ENCODE assay signal across 12 mouse cellular contexts in the genomic region with DNA sequence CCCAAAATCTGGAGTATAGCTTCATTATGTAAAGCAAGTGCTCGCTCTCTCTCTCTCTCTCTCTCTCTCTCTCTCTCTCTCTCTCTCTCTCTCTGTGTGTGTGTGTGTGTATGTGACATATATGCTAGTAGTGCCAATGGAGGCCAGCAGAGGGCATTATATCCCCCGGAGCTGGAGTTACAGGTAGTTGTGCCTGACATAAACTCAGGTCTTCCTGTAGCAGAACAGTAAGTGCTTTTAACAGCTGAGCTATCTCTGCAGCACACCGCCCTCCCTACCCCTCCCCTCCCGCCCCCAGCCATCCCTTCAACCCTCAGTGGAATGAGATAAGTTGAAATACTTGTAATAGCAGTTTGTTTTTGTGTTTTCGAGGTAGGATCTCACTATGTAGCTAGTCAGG. TPM values are rescaled to one million over a fixed set of nuclear protein-coding genes. Genes with fewer than 3 reads are reported as not detected.
A peak's percentile ranks its signal among the peaks of the same experiment; 100 is the strongest.
DNase-seq lines count a peak whose midpoint lies in the region; ATAC-seq lines count a peak whose summit lies in the region.
"Had no signal": no experiment of that assay in that cellular context is flagged by ENCODE, and none has a peak within 500 bp of the region (broad histone marks: within the 10 kb centered on the region; RNA-seq: fewer than 3 reads in every experiment).

No protein-coding gene starts in this region.

- H3K9me3 ChIP-seq in midbrain, embryonic 11.5 days (ENCODE audit: control insufficient read depth, low read length) = no peaks in the 10 kb centered on the region
- H3K9me3 ChIP-seq in midbrain, embryonic 14.5 days (ENCODE audit: control insufficient read depth, low read length) = no peaks in the 10 kb centered on the region
- H3K9me3 ChIP-seq in limb, embryonic 15.5 days = no peaks in the 10 kb centered on the region

- no peak for ATAC-seq in midbrain, embryonic 11.5 days (ENCODE audit: low FRiP score)
- ATAC-seq in midbrain, embryonic 14.5 days (ENCODE audit: low FRiP score, low TSS enrichment) = no peak
- no peak for ATAC-seq in limb, embryonic 15.5 days (ENCODE audit: insufficient number of reproducible peaks, low FRiP score, low TSS enrichment, low read depth)

- DNase-seq in midbrain, embryonic 11.5 days (ENCODE audit: low spot score, missing footprints) = peak; percentile 65
- no peak for DNase-seq in midbrain, embryonic 14.5 days
- DNase-seq in ZHBTc4 (ENCODE audit: low read depth, low spot score) = peak; percentile 79
- no peak for DNase-seq in thymus, adult 18-20 months
- no peak for DNase-seq in heart, adult 9 months (ENCODE audit: low spot score in 2 of 2)
- no peak for DNase-seq in layer of hippocampus, adult 9-11 months
- DNase-seq: adrenal gland, postnatal 10 days; gastrocnemius, postnatal 25 days; lung, postnatal 10 days; right cerebral cortex, postnatal 14 days; thymus, postnatal 4 days had no signal

- 90% methylated on average over 5 of the region's 5 CpGs for WGBS in midbrain, embryonic 11.5 days
- WGBS in midbrain, embryonic 14.5 days = 87% methylated on average over 5 of the region's 5 CpGs
- WGBS in limb, embryonic 15.5 days = 88% methylated on average over 5 of the region's 5 CpGs

- H3K9ac ChIP-seq in midbrain, embryonic 11.5 days (ENCODE audit: low read length) = no peak overlapping the region
- H3K9ac ChIP-seq in midbrain, embryonic 14.5 days (replicated peaks; ENCODE audit: low read length) = no peak overlapping the region
- no peak overlapping the region for H3K9ac ChIP-seq in limb, embryonic 15.5 days

- H3K4me1 ChIP-seq in midbrain, embryonic 11.5 days (ENCODE audit: control insufficient read depth, insufficient read depth, low read length) = no peaks in the 10 kb centered on the region; the same call in 1 of the 2 replicates
- H3K4me1 ChIP-seq in midbrain, embryonic 14.5 days (ENCODE audit: control insufficient read depth, insufficient read depth, low read length) = no peaks in the 10 kb centered on the region
- H3K4me1 ChIP-seq in limb, embryonic 15.5 days = peaks cover 23% of the 10 kb centered on the region; the same call in 1 of the 2 replicates

- no peak overlapping the region for H3K4me3 ChIP-seq in midbrain, embryonic 11.5 days (ENCODE audit: low read depth, low read length)
- no peak overlapping the region for H3K4me3 ChIP-seq in midbrain, embryonic 14.5 days (replicated peaks; ENCODE audit: low read depth, low read length)
- H3K4me3 ChIP-seq in limb, embryonic 15.5 days = no peak overlapping the region

- no peak overlapping the region for H3K27ac ChIP-seq in midbrain, embryonic 11.5 days (ENCODE audit: low read depth, low read length)
- no peak overlapping the region for H3K27ac ChIP-seq in midbrain, embryonic 14.5 days (replicated peaks; ENCODE audit: low read depth, low read length)
- peak overlapping the region; percentile 22; the same call in 1 of the 2 replicates for H3K27ac ChIP-seq in limb, embryonic 15.5 days

- no peaks in the 10 kb centered on the region for H3K27me3 ChIP-seq in midbrain, embryonic 11.5 days (ENCODE audit: control insufficient read depth, insufficient read depth, low read length)
- no peaks in the 10 kb centered on the region for H3K27me3 ChIP-seq in midbrain, embryonic 14.5 days (ENCODE audit: control insufficient read depth, insufficient read depth, low read length)
- H3K27me3 ChIP-seq in limb, embryonic 15.5 days = no peaks in the 10 kb centered on the region

- H3K4me2 ChIP-seq in midbrain, embryonic 11.5 days = no peak overlapping the region
- H3K4me2 ChIP-seq in midbrain, embryonic 14.5 days (ENCODE audit: low read length) = no peak overlapping the region
- H3K4me2 ChIP-seq in limb, embryonic 15.5 days = no peak overlapping the region

- H3K36me3 ChIP-seq in midbrain, embryonic 11.5 days (ENCODE audit: control insufficient read depth, insufficient read depth, low read length) = peaks cover 2% of the 10 kb centered on the region
- peaks cover 59% of the 10 kb centered on the region for H3K36me3 ChIP-seq in midbrain, embryonic 14.5 days (ENCODE audit: control insufficient read depth, insufficient read depth, low read length)
- peaks cover 21% of the 10 kb centered on the region for H3K36me3 ChIP-seq in limb, embryonic 15.5 days

RNA-seq across cellular contexts. Expression of gene Wwp2, which starts 30.5 kb away (rescaled TPM):
- 53.1 and 56.4 TPM in 2 replicates for polyA plus RNA-seq in midbrain, embryonic 11.5 days (2014; fragmentation: Nextera tagmentation; extraction: Ambion mirVana)
- 38.3 and 50.5 TPM in 2 replicates for polyA plus RNA-seq in midbrain, embryonic 14.5 days (2014; fragmentation: Nextera tagmentation; extraction: Ambion mirVana)
- polyA plus RNA-seq in limb, embryonic 15.5 days (2015; fragmentation: Nextera tagmentation; extraction: Ambion mirVana) = 114 and 119 TPM in 2 replicates

RNA-seq across cellular contexts. Expression of gene Nob1, which starts 41.8 kb away (rescaled TPM):
- polyA plus RNA-seq in midbrain, embryonic 11.5 days (2014; fragmentation: Nextera tagmentation; extraction: Ambion mirVana) = 69.5 and 81.7 TPM in 2 replicates
- 52.0 and 60.3 TPM in 2 replicates for polyA plus RNA-seq in midbrain, embryonic 14.5 days (2014; fragmentation: Nextera tagmentation; extraction: Ambion mirVana)
- polyA plus RNA-seq in limb, embryonic 15.5 days (2015; fragmentation: Nextera tagmentation; extraction: Ambion mirVana) = 78.5 and 84.8 TPM in 2 replicates

Comparison
In these comparisons a context has a peak if more than half of its experiments do, and no peak if none do; other contexts are left out.
1. DNase-seq: peak in midbrain, embryonic 11.5 days (single experiment) and ZHBTc4 (single experiment); none in midbrain, embryonic 14.5 days (single experiment), thymus, adult 18-20 months (0 of 2), heart, adult 9 months (0 of 2) and layer of hippocampus, adult 9-11 months (single experiment).